In genomic region chr15:78937963-78938362, GRCm38 (mm10) we compare ENCODE assay signal across 18 mouse cellular contexts. TPM values are rescaled to one million over a fixed set of nuclear protein-coding genes. Genes with fewer than 3 reads are reported as not detected.
DNase-seq lines count a peak whose midpoint lies in the region; ATAC-seq and TF ChIP-seq lines count a peak whose summit lies in the region.
"Had no signal": no experiment of that assay in that cellular context is flagged by ENCODE, and none has a peak within 500 bp of the region (broad histone marks: within the 10 kb centered on the region; RNA-seq: fewer than 3 reads in every experiment).

No protein-coding gene starts in this region.

- ATAC-seq in hindbrain, postnatal 0 days, result no peak
- no peak for ATAC-seq in hindbrain, embryonic 16.5 days
- no peak for ATAC-seq in megakaryocyte, adult 5-6 weeks (ENCODE audit: poor library complexity, severe bottlenecking)
- ATAC-seq in monocyte, adult 5-6 weeks (replicated peaks; ENCODE audit: insufficient number of reproducible peaks, low FRiP score, low TSS enrichment, poor library complexity, severe bottlenecking), result no peak
- ATAC-seq: forebrain, embryonic 15.5 days had no signal

- no peaks in the 10 kb centered on the region for H3K27me3 ChIP-seq in cerebellum, adult 2 months (ENCODE audit: control insufficient read depth, insufficient read depth, low read length)
- H3K27me3 ChIP-seq in hindbrain, postnatal 0 days (ENCODE audit: insufficient read depth, low read length), result no peaks in the 10 kb centered on the region
- H3K27me3 ChIP-seq in hindbrain, embryonic 16.5 days (replicated peaks; ENCODE audit: control insufficient read depth, insufficient read depth, low read length), result no peaks in the 10 kb centered on the region
- H3K27me3 ChIP-seq in megakaryocyte, embryonic 14.5 days (replicated peaks), result no peaks in the 10 kb centered on the region
- no peaks in the 10 kb centered on the region for H3K27me3 ChIP-seq in E14TG2a.4 (ENCODE audit: insufficient read depth, low read length)
- H3K27me3 ChIP-seq: forebrain, embryonic 15.5 days; heart, embryonic 15.5 days; hindbrain, embryonic 15.5 days had no signal

- peak; percentile 37 for DNase-seq in cerebellum, adult 11-12 months
- no peak for DNase-seq in cerebellum, adult 2 months
- peak; percentile 43 for DNase-seq in hindbrain, postnatal 0 days (ENCODE audit: low spot score)
- DNase-seq: adrenal gland, adult 2 months; cerebellum, adult 18-20 months; gastrocnemius, postnatal 14 days; heart, adult 2 months; heart, postnatal 14 days had no signal

- peaks cover 4% of the 10 kb centered on the region; the same call in 1 of the 2 replicates for H3K4me1 ChIP-seq in cerebellum, adult 2 months (ENCODE audit: control insufficient read depth, insufficient read depth, low read length)
- H3K4me1 ChIP-seq in hindbrain, postnatal 0 days (ENCODE audit: insufficient read depth, low read length), result peaks cover 5% of the 10 kb centered on the region; the same call in 1 of the 2 replicates
- H3K4me1 ChIP-seq in hindbrain, embryonic 16.5 days (ENCODE audit: control insufficient read depth, insufficient read depth, low read depth, low read length), result peaks cover 18% of the 10 kb centered on the region
- H3K4me1 ChIP-seq in megakaryocyte, embryonic 14.5 days, result peaks cover 58% of the 10 kb centered on the region
- peaks cover 46% of the 10 kb centered on the region for H3K4me1 ChIP-seq in E14TG2a.4 (replicated peaks; ENCODE audit: low read depth, low read length)

- H3K4me3 ChIP-seq in cerebellum, adult 2 months (replicated peaks; ENCODE audit: insufficient read depth, low read depth, low read length), result no peak overlapping the region
- no peak overlapping the region for H3K4me3 ChIP-seq in hindbrain, postnatal 0 days (ENCODE audit: low read length)
- no peak overlapping the region for H3K4me3 ChIP-seq in hindbrain, embryonic 16.5 days (ENCODE audit: low read length)
- H3K4me3 ChIP-seq in megakaryocyte, embryonic 14.5 days (replicated peaks), result peak overlapping the region; percentile 5
- H3K4me3 ChIP-seq in E14TG2a.4 (replicated peaks; ENCODE audit: low read length), result peak overlapping the region; percentile 91; the same call in 1 of the 2 replicates
- H3K4me3 ChIP-seq: embryonic facial prominence, embryonic 10.5 days; forebrain, embryonic 15.5 days; heart, adult 2 months; heart, embryonic 15.5 days; hindbrain, embryonic 15.5 days had no signal

- H3K9me3 ChIP-seq in hindbrain, postnatal 0 days (ENCODE audit: low read length), result no peaks in the 10 kb centered on the region
- H3K9me3 ChIP-seq in hindbrain, embryonic 16.5 days (ENCODE audit: control insufficient read depth, low read length), result no peaks in the 10 kb centered on the region
- no peaks in the 10 kb centered on the region for H3K9me3 ChIP-seq in megakaryocyte, embryonic 14.5 days
- no peaks in the 10 kb centered on the region for H3K9me3 ChIP-seq in E14TG2a.4 (ENCODE audit: low read length)
- H3K9me3 ChIP-seq: embryonic facial prominence, embryonic 10.5 days; forebrain, embryonic 15.5 days; heart, embryonic 15.5 days; hindbrain, embryonic 15.5 days had no signal

- H3K36me3 ChIP-seq in hindbrain, postnatal 0 days (ENCODE audit: insufficient read depth, low read length), result peaks cover 41% of the 10 kb centered on the region
- peaks cover 16% of the 10 kb centered on the region; the same call in 1 of the 2 replicates for H3K36me3 ChIP-seq in hindbrain, embryonic 16.5 days (ENCODE audit: control insufficient read depth, insufficient read depth, low read length)
- H3K36me3 ChIP-seq in megakaryocyte, embryonic 14.5 days (replicated peaks; ENCODE audit: low read length), result peaks cover 60% of the 10 kb centered on the region
- H3K36me3 ChIP-seq in E14TG2a.4 (ENCODE audit: insufficient read depth, low read length), result peaks cover 60% of the 10 kb centered on the region

- TF ChIP-seq POLR2A in cerebellum, adult 2 months (IDR thresholded peaks at IDR 0.05; ENCODE audit: borderline replicate concordance, insufficient read depth, low read length), result no peak

- WGBS in cerebellum, adult 2 months, result 23% methylated on average over 2 of the region's 2 CpGs
- 49% methylated on average over 2 of the region's 2 CpGs for WGBS in hindbrain, postnatal 0 days
- WGBS in hindbrain, embryonic 16.5 days, result 40% methylated on average over 2 of the region's 2 CpGs

- no peak overlapping the region for H3K4me2 ChIP-seq in hindbrain, postnatal 0 days (ENCODE audit: low read depth, low read length)
- no peak overlapping the region for H3K4me2 ChIP-seq in hindbrain, embryonic 16.5 days (ENCODE audit: low read length)
- H3K4me2 ChIP-seq: forebrain, embryonic 15.5 days; heart, embryonic 11.5 days; heart, embryonic 15.5 days; hindbrain, embryonic 15.5 days had no signal

- H3K9ac ChIP-seq in hindbrain, postnatal 0 days (replicated peaks; ENCODE audit: low read length), result no peak overlapping the region
- H3K9ac ChIP-seq in hindbrain, embryonic 16.5 days (ENCODE audit: low read depth, low read length), result no peak overlapping the region
- H3K9ac ChIP-seq: forebrain, embryonic 15.5 days; heart, embryonic 15.5 days; hindbrain, embryonic 15.5 days had no signal

- no peak for TF ChIP-seq CTCF in cerebellum, adult 2 months (IDR thresholded peaks at IDR 0.05; ENCODE audit: borderline replicate concordance, insufficient read depth, low read depth, low read length)
- TF ChIP-seq CTCF in hindbrain, postnatal 0 days (IDR thresholded peaks at IDR 0.05; ENCODE audit: low read depth), result no peak
- no peak for TF ChIP-seq CTCF in E14TG2a.4 (conservative IDR thresholded peaks at IDR 0.05; ENCODE audit: low read length)

- no peak overlapping the region for H3K27ac ChIP-seq in cerebellum, adult 2 months (ENCODE audit: insufficient read depth, low read length)
- no peak overlapping the region for H3K27ac ChIP-seq in hindbrain, postnatal 0 days
- no peak overlapping the region for H3K27ac ChIP-seq in hindbrain, embryonic 16.5 days (ENCODE audit: low read depth, low read length)
- H3K27ac ChIP-seq: embryonic facial prominence, embryonic 10.5 days; forebrain, embryonic 15.5 days; heart, adult 2 months; heart, embryonic 15.5 days; hindbrain, embryonic 15.5 days had no signal

RNA-seq across cellular contexts. Expression of gene Nol12, which starts 3.2 kb away (rescaled TPM):
- 30.7 and 34.4 TPM in 2 replicates for polyA plus RNA-seq in cerebellum, adult 2 months (2012; rRNA removed)
- total RNA-seq in hindbrain, postnatal 0 days (2014; rRNA removed), result 4.7 and 8.8 TPM in 2 replicates
- 54.8 and 56.4 TPM in 2 replicates for polyA plus RNA-seq in hindbrain, postnatal 0 days (2015; fragmentation: Nextera tagmentation; extraction: Ambion mirVana)
- polyA plus RNA-seq in hindbrain, embryonic 16.5 days (2015; fragmentation: Nextera tagmentation; extraction: Ambion mirVana), result 63.6 and 68.1 TPM in 2 replicates
- polyA plus RNA-seq in megakaryocyte, embryonic 14.5 days (2012; ENCODE audit: insufficient read depth, low replicate concordance), result 16.3 and 19.1 TPM in 2 replicates
- total RNA-seq in megakaryocyte, adult 5-6 weeks (2015), result 28.2 and 32.4 TPM in 2 replicates
- 12.6 and 16.0 TPM in 2 replicates for total RNA-seq in megakaryocyte, adult 5-6 weeks (2017)
- 8.3 to 18.0 TPM (median 11.6 TPM) in 3 replicates for total RNA-seq in monocyte, adult 5-6 weeks (2017)

RNA-seq across cellular contexts. Expression of gene Triobp, which starts 9.6 kb away (rescaled TPM):
- polyA plus RNA-seq in cerebellum, adult 2 months (2012; rRNA removed), result 35.3 and 39.4 TPM in 2 replicates
- total RNA-seq in hindbrain, postnatal 0 days (2014; rRNA removed), result 42.0 and 57.6 TPM in 2 replicates
- polyA plus RNA-seq in hindbrain, postnatal 0 days (2015; fragmentation: Nextera tagmentation; extraction: Ambion mirVana), result 19.0 and 20.7 TPM in 2 replicates
- 36.1 and 40.4 TPM in 2 replicates for polyA plus RNA-seq in hindbrain, embryonic 16.5 days (2015; fragmentation: Nextera tagmentation; extraction: Ambion mirVana)
- polyA plus RNA-seq in megakaryocyte, embryonic 14.5 days (2012; ENCODE audit: insufficient read depth, low replicate concordance), result 97.8 and 237 TPM in 2 replicates
- total RNA-seq in megakaryocyte, adult 5-6 weeks (2015), result 99.4 and 106 TPM in 2 replicates
- 36.6 and 41.5 TPM in 2 replicates for total RNA-seq in megakaryocyte, adult 5-6 weeks (2017)
- 21.8 to 39.7 TPM (median 29.5 TPM) in 3 replicates for total RNA-seq in monocyte, adult 5-6 weeks (2017)

RNA-seq across cellular contexts. Expression of gene Lgals1, which starts 11.4 kb away (rescaled TPM):
- 64.7 and 71.7 TPM in 2 replicates for polyA plus RNA-seq in cerebellum, adult 2 months (2012; rRNA removed)
- total RNA-seq in hindbrain, postnatal 0 days (2014; rRNA removed), result 67.6 and 91.5 TPM in 2 replicates
- polyA plus RNA-seq in hindbrain, postnatal 0 days (2015; fragmentation: Nextera tagmentation; extraction: Ambion mirVana), result 141 and 144 TPM in 2 replicates
- 105 and 169 TPM in 2 replicates for polyA plus RNA-seq in hindbrain, embryonic 16.5 days (2015; fragmentation: Nextera tagmentation; extraction: Ambion mirVana)
- 75.3 and 689 TPM in 2 replicates for polyA plus RNA-seq in megakaryocyte, embryonic 14.5 days (2012; ENCODE audit: insufficient read depth, low replicate concordance)
- 851 and 870 TPM in 2 replicates for total RNA-seq in megakaryocyte, adult 5-6 weeks (2015)
- total RNA-seq in megakaryocyte, adult 5-6 weeks (2017), result 1,185 and 1,205 TPM in 2 replicates
- 404 to 1,073 TPM (median 510 TPM) in 3 replicates for total RNA-seq in monocyte, adult 5-6 weeks (2017)

RNA-seq across cellular contexts. Expression of gene Pdxp, which starts 24.2 kb away (rescaled TPM):
- polyA plus RNA-seq in cerebellum, adult 2 months (2012; rRNA removed), result 204 and 211 TPM in 2 replicates
- 300 and 339 TPM in 2 replicates for total RNA-seq in hindbrain, postnatal 0 days (2014; rRNA removed)
- polyA plus RNA-seq in hindbrain, postnatal 0 days (2015; fragmentation: Nextera tagmentation; extraction: Ambion mirVana), result 124 and 141 TPM in 2 replicates
- 94.7 and 96.9 TPM in 2 replicates for polyA plus RNA-seq in hindbrain, embryonic 16.5 days (2015; fragmentation: Nextera tagmentation; extraction: Ambion mirVana)
- 8.6 and 29.8 TPM in 2 replicates for polyA plus RNA-seq in megakaryocyte, embryonic 14.5 days (2012; ENCODE audit: insufficient read depth, low replicate concordance)
- 3.5 and 5.1 TPM in 2 replicates for total RNA-seq in megakaryocyte, adult 5-6 weeks (2015)
- total RNA-seq in megakaryocyte, adult 5-6 weeks (2017), result 2.1 and 2.6 TPM in 2 replicates
- 1.1 to 3.5 TPM in 2 of 3 replicates, not detected in the other for total RNA-seq in monocyte, adult 5-6 weeks (2017)

RNA-seq across cellular contexts. Expression of gene Sh3bp1, which starts 38.4 kb away (rescaled TPM):
- 25.8 and 28.2 TPM in 2 replicates for polyA plus RNA-seq in cerebellum, adult 2 months (2012; rRNA removed)
- 2.4 and 6.2 TPM in 2 replicates for total RNA-seq in hindbrain, postnatal 0 days (2014; rRNA removed)
- polyA plus RNA-seq in hindbrain, postnatal 0 days (2015; fragmentation: Nextera tagmentation; extraction: Ambion mirVana), result 4.4 and 5.5 TPM in 2 replicates
- 4.5 and 6.7 TPM in 2 replicates for polyA plus RNA-seq in hindbrain, embryonic 16.5 days (2015; fragmentation: Nextera tagmentation; extraction: Ambion mirVana)
- 1,441 and 3,817 TPM in 2 replicates for polyA plus RNA-seq in megakaryocyte, embryonic 14.5 days (2012; ENCODE audit: insufficient read depth, low replicate concordance)
- total RNA-seq in megakaryocyte, adult 5-6 weeks (2015), result 46.5 and 53.3 TPM in 2 replicates
- 34.0 and 38.2 TPM in 2 replicates for total RNA-seq in megakaryocyte, adult 5-6 weeks (2017)
- total RNA-seq in monocyte, adult 5-6 weeks (2017), result 18.5 to 41.3 TPM (median 19.2 TPM) in 3 replicates

Comparison
In these comparisons a context has a peak if more than half of its experiments do, and no peak if none do; other contexts are left out.
1. DNase-seq: peak in cerebellum, adult 11-12 months (single experiment) and hindbrain, postnatal 0 days (single experiment); none in cerebellum, adult 2 months (0 of 2).
2. H3K4me3 ChIP-seq: peak in megakaryocyte, embryonic 14.5 days (single experiment) and E14TG2a.4 (single experiment); none in cerebellum, adult 2 months (single experiment), hindbrain, postnatal 0 days (single experiment) and hindbrain, embryonic 16.5 days (single experiment).